Mouse (Mus musculus): ENCODE measurements around the gene Igfbp5. TPM values are rescaled to one million over a fixed set of nuclear protein-coding genes. Genes with fewer than 3 reads are reported as not detected.

Igfbp5 gene
- polyA plus RNA-seq, 1 experiment from 2014 or later = 69.6 TPM

DNA sequence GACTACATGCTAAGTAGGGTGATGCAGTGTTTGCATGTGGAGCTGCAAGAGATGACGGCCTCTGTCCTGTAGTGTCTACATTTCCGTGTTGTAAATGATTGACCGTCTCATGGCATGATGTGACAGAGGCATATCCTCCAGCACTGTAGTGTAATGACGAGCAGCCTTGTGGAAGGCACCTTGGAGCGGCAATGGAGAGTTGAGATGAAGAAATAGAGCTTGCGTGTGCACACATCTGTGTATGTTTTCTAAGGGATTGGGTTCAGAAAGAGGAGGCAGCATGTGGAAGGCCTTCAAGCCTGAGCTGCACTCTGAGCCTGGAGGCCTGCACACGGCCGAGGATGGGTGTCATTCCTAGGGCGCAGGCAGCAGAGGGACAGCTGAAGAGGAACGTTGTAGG is 19.0 kb downstream of the Igfbp5 start:
- WGBS = 89% methylated on average over 10 of the region's 10 CpGs

GRCm38 (mm10) chr1:72854337-72855237 is 20.1 kb downstream of the Igfbp5 start:
- H3K4me3 ChIP-seq = no peak overlapping the region
- H3K4me1 ChIP-seq = peaks cover 16% of the 10 kb centered on the region
- H3K4me2 ChIP-seq (replicated peaks) = no peak overlapping the region
- H3K36me3 ChIP-seq = peaks cover 32% of the 10 kb centered on the region
- no peaks in the 10 kb centered on the region for H3K27me3 ChIP-seq
- WGBS = 55% methylated on average over 10 of the region's 10 CpGs
- peak overlapping the region; percentile 5; the same call in 1 of the 2 replicates for H3K27ac ChIP-seq
- H3K9ac ChIP-seq = 0 out of 2 replicates have a peak overlapping the region, but pooled peaks have one; percentile 2
- ATAC-seq (ENCODE audit: low FRiP score) = 0 out of 2 replicates have a peak, but pooled peaks have one; percentile 27
- H3K9me3 ChIP-seq (replicated peaks) = no peaks in the 10 kb centered on the region

More for the DNA sequence above, 19.0 kb downstream of the Igfbp5 start:
- H3K27me3 ChIP-seq = no peaks in the 10 kb centered on the region
- no peak overlapping the region for H3K9ac ChIP-seq
- no peak for ATAC-seq (ENCODE audit: low FRiP score)
- no peak overlapping the region for H3K27ac ChIP-seq
- H3K9me3 ChIP-seq (replicated peaks) = no peaks in the 10 kb centered on the region
- no peak overlapping the region for H3K4me3 ChIP-seq
- H3K36me3 ChIP-seq = peaks cover 28% of the 10 kb centered on the region
- peaks cover 16% of the 10 kb centered on the region for H3K4me1 ChIP-seq
- H3K4me2 ChIP-seq (replicated peaks) = no peak overlapping the region

- no peak overlapping the region for H3K27ac ChIP-seq
- WGBS = 79% methylated on average over 1 of the region's 1 CpGs
- no peaks in the 10 kb centered on the region for H3K9me3 ChIP-seq (replicated peaks)
Measured at GRCm38 (mm10) chr1:72853759-72854158, 20.9 kb downstream of the Igfbp5 start.

GRCm38 (mm10) chr1:72849037-72849436 is 25.6 kb downstream of the Igfbp5 start:
- Histone ChIP-seq H3K36me3 (peaks cover 52% of the 10 kb centered on the region), H3K4me2 (replicated peaks) (no peak overlapping the region), H3K9me3 (replicated peaks) (no peaks in the 10 kb centered on the region), H3K9ac (no peak overlapping the region), H3K27ac (no peak overlapping the region), H3K4me3 (no peak overlapping the region), H3K27me3 (no peaks in the 10 kb centered on the region), H3K4me1 (peaks cover under 1% of the 10 kb centered on the region; the same call in 1 of the 2 replicates)
- ATAC-seq (ENCODE audit: low FRiP score) = no peak
- WGBS = 94% methylated on average over 8 of the region's 8 CpGs

More at GRCm38 (mm10) chr1:72853759-72854158, 20.9 kb downstream of the Igfbp5 start:
- no peak overlapping the region for H3K9ac ChIP-seq
- H3K4me3 ChIP-seq = no peak overlapping the region
- no peak overlapping the region for H3K4me2 ChIP-seq (replicated peaks)
- peaks cover 11% of the 10 kb centered on the region for H3K4me1 ChIP-seq
- H3K36me3 ChIP-seq = peaks cover 41% of the 10 kb centered on the region
- no peak for ATAC-seq (ENCODE audit: low FRiP score)
- no peaks in the 10 kb centered on the region for H3K27me3 ChIP-seq

DNA sequence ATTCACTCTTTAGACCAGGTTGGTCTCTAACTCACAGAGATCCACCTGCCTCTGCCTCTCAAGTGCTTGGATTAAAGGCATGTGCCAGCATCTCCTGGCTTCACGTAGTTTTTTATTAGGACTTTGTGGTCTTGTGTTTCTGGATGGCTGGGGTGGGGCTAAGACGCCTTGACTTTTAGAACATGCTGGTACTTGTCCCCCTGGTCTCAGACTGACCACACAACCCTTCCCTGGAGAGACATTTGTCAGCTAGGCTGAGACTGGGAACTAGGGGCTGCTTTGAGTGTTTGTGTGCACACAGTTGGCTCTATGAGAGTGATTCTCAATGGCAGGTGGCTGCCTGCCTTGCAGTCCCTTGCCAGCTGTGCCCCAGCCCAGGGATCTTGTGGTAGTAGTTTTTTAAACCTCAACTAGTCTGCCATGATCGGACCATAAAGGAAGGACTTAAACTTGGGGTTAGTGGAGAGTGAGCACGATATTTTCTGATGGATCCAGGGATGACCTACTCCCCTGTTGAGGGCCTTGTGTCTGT is 26.8 kb downstream of the Igfbp5 start:
- H3K36me3 ChIP-seq = peaks cover 50% of the 10 kb centered on the region
- ATAC-seq (ENCODE audit: low FRiP score) = no peak

DNA sequence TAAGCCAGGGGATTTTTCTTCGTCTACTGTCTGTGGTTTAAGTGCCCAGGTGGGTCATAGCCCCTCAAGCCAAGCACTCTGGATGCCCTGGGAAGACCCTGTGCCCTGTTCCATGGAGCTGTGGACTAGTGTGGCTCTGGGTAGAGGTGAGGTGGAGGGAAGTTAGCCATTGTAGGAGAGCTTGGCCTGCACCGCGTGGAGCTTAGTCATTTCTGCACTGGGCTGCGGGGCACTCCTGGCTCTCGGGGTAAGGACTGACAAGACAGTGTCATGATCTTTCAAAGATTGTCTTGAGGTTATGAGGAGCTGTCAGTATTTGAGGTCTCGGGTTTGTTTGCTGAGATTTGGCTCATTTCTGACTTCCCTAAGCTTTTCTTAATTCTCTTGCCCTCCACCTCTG is 30.0 kb downstream of the Igfbp5 start:
- Histone ChIP-seq H3K4me2 (replicated peaks) (no peak overlapping the region), H3K9me3 (replicated peaks) (no peaks in the 10 kb centered on the region), H3K36me3 (peaks cover 25% of the 10 kb centered on the region), H3K4me1 (no peaks in the 10 kb centered on the region), H3K4me3 (no peak overlapping the region), H3K9ac (no peak overlapping the region), H3K27me3 (no peaks in the 10 kb centered on the region), H3K27ac (no peak overlapping the region)
- 92% methylated on average over 6 of the region's 6 CpGs for WGBS
- no peak for ATAC-seq (ENCODE audit: low FRiP score)

More for the DNA sequence above, 26.8 kb downstream of the Igfbp5 start:
- H3K4me2 ChIP-seq (replicated peaks) = no peak overlapping the region
- WGBS = 89% methylated on average over 4 of the region's 4 CpGs
- H3K9ac ChIP-seq = no peak overlapping the region
- H3K4me1 ChIP-seq = no peaks in the 10 kb centered on the region
- no peak overlapping the region for H3K4me3 ChIP-seq
- no peaks in the 10 kb centered on the region for H3K27me3 ChIP-seq
- H3K27ac ChIP-seq = no peak overlapping the region
- no peaks in the 10 kb centered on the region for H3K9me3 ChIP-seq (replicated peaks)

DNA sequence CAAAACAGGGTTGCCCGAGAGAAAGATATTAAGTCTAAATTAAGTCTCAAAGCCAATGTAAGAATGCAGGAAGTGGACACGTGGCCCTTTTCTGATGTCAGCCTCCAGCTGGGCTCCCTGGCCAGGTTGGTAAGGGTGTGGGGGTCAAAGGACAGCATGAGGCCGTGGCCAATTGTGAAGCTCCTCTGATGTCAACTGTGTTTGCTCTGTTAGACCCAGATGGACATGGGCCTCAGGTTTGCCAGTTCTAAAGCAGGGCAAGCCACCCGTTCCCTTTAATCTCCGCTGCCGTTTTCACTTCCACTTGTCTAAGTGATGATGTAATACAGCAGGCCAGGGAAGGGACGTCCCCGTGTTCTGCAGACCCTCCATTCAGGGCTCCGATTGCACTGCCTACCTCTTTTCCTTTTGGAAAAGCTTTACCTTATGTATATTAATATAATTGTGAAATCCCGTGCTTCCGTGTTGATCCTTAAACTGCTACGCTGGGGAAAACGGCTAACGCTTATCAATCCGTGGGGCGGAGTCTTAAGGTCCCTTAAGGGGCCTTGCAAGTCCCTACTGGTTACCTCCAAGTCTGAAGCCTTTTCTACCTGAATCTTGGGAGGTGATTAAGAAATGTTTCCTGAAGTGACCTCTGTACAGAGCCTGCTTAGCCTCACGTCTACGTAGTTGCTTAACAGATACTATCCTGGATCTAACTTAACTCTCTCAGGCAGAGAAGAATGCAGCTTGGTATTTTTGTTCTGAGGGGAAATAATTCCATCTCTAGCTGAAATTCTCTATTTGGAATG is 31.8 kb downstream of the Igfbp5 start:
- H3K4me2 ChIP-seq (replicated peaks) = no peak overlapping the region
- peaks cover 14% of the 10 kb centered on the region for H3K36me3 ChIP-seq
- ATAC-seq (ENCODE audit: low FRiP score) = no peak
- H3K27ac ChIP-seq = no peak overlapping the region
- no peaks in the 10 kb centered on the region for H3K9me3 ChIP-seq (replicated peaks)
- H3K27me3 ChIP-seq = no peaks in the 10 kb centered on the region
- no peak overlapping the region for H3K9ac ChIP-seq
- 88% methylated on average over 18 of the region's 18 CpGs for WGBS
- no peak overlapping the region for H3K4me3 ChIP-seq
- no peaks in the 10 kb centered on the region for H3K4me1 ChIP-seq

- no peak overlapping the region for H3K4me2 ChIP-seq (replicated peaks)
- no peaks in the 10 kb centered on the region for H3K27me3 ChIP-seq
- WGBS = 88% methylated on average over 7 of the region's 7 CpGs
- no peak overlapping the region for H3K4me3 ChIP-seq
- no peak overlapping the region for H3K9ac ChIP-seq
- H3K4me1 ChIP-seq = no peaks in the 10 kb centered on the region
- H3K27ac ChIP-seq = no peak overlapping the region
- H3K9me3 ChIP-seq (replicated peaks) = no peaks in the 10 kb centered on the region
- peaks cover 17% of the 10 kb centered on the region for H3K36me3 ChIP-seq
- no peak for ATAC-seq (ENCODE audit: low FRiP score)
Measured at GRCm38 (mm10) chr1:72839791-72840190, 34.9 kb downstream of the Igfbp5 start.

GRCm38 (mm10) chr1:72839356-72839755 is 35.3 kb downstream of the Igfbp5 start:
- Histone ChIP-seq H3K27me3 (no peaks in the 10 kb centered on the region), H3K36me3 (peaks cover 17% of the 10 kb centered on the region), H3K4me2 (replicated peaks) (no peak overlapping the region), H3K9ac (no peak overlapping the region), H3K27ac (no peak overlapping the region), H3K4me1 (no peaks in the 10 kb centered on the region), H3K9me3 (replicated peaks) (no peaks in the 10 kb centered on the region), H3K4me3 (no peak overlapping the region)
- 71% methylated on average over 8 of the region's 8 CpGs for WGBS
- ATAC-seq (ENCODE audit: low FRiP score) = no peak

- no peak overlapping the region for H3K4me3 ChIP-seq
- H3K27me3 ChIP-seq = no peaks in the 10 kb centered on the region
- no peak overlapping the region for H3K4me2 ChIP-seq (replicated peaks)
- WGBS = 65% methylated on average over 4 of the region's 4 CpGs
- 0 out of 2 replicates have a peak, but pooled peaks cover 3% of the 10 kb centered on the region for H3K9me3 ChIP-seq (replicated peaks)
- no peak for ATAC-seq (ENCODE audit: low FRiP score)
- H3K4me1 ChIP-seq = peaks cover 11% of the 10 kb centered on the region
- H3K27ac ChIP-seq = no peak overlapping the region
- H3K36me3 ChIP-seq = peaks cover 32% of the 10 kb centered on the region
- H3K9ac ChIP-seq = no peak overlapping the region
Measured at GRCm38 (mm10) chr1:72833563-72833962, 41.1 kb downstream of the Igfbp5 start.

- 0 out of 2 replicates have a peak overlapping the region, but pooled peaks have one; percentile 35 for H3K27ac ChIP-seq
- no peak for ATAC-seq (ENCODE audit: low FRiP score)
- H3K9me3 ChIP-seq (replicated peaks) = 0 out of 2 replicates have a peak, but pooled peaks cover 3% of the 10 kb centered on the region
- H3K27me3 ChIP-seq = no peaks in the 10 kb centered on the region
- H3K4me3 ChIP-seq = no peak overlapping the region
- 55% methylated on average over 3 of the region's 3 CpGs for WGBS
- peaks cover 19% of the 10 kb centered on the region for H3K4me1 ChIP-seq
- H3K4me2 ChIP-seq (replicated peaks) = no peak overlapping the region
- H3K36me3 ChIP-seq = peaks cover 29% of the 10 kb centered on the region
- H3K9ac ChIP-seq = no peak overlapping the region
Measured at GRCm38 (mm10) chr1:72832715-72833153, 42.0 kb downstream of the Igfbp5 start.

- Histone ChIP-seq H3K36me3 (peaks cover 24% of the 10 kb centered on the region; the same call in 1 of the 2 replicates), H3K27me3 (no peaks in the 10 kb centered on the region), H3K9ac (no peak overlapping the region), H3K4me3 (no peak overlapping the region), H3K9me3 (replicated peaks) (0 out of 2 replicates have a peak, but pooled peaks cover 3% of the 10 kb centered on the region), H3K4me1 (peaks cover 40% of the 10 kb centered on the region), H3K27ac (no peak overlapping the region), H3K4me2 (replicated peaks) (no peak overlapping the region)
- WGBS = 87% methylated on average over 2 of the region's 2 CpGs
- ATAC-seq (ENCODE audit: low FRiP score) = no peak
Measured at GRCm38 (mm10) chr1:72830485-72830884, 44.2 kb downstream of the Igfbp5 start.

Measured in hindbrain, embryonic 12.5 days (tissue).